Mouse (Mus musculus) embryonic fibroblast, embryonic 13.5 days (primary cell): Measurements from ENCODE around the gene Nf1.

Source experiments
- CTCF ChIP-seq: IDR thresholded peaks from 2 replicates; pipeline ENCODE4 v1.5.1; 2011; ENCODE audit warnings: mild to moderate bottlenecking, control low read depth, low read length, moderate library complexity, borderline replicate concordance; ENCODE audit not compliant: insufficient read depth
- POLR2A ChIP-seq: IDR thresholded peaks from 2 replicates; pipeline ENCODE4 v1.6.1; 2011; ENCODE audit warnings: low read depth, mild to moderate bottlenecking, control low read depth, low read length, moderate library complexity

DNA sequence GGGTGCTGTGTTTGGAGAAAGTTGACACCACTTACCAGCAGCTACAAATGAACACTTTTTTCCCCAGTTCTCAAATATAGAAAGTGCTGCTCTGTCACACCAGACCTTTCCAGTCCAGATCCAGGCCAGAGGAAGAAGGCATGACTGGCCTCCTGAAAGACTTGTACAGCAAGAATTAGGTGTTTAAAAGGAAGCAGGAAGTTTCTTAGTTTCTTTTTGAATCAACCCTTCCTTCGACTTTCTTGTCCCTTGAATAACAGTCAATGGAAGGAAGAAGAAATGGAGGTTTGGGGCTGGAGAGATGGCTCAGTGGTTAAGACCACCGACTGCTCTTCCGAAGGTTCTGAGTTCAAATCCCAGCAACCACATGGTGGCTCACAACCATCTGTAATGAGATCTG, 46.5 kb upstream of the Nf1 start:
- TF ChIP-seq POLR2A, result no peak
- TF ChIP-seq CTCF, result no peak
